Mouse (Mus musculus) adrenal gland, postnatal 25 days (tissue): ENCODE results near the gene Zfc3h1. TPM values are rescaled to one million over a fixed set of nuclear protein-coding genes. Genes with fewer than 3 reads are reported as not detected.

ENCODE experiments used
- DNase-seq: peaks from one replicate; pipeline ENCODE4 v3.0.0; 2021; ENCODE audit warnings: mixed read lengths
- total RNA-seq: library from RNA; stranded (reverse); gene quantifications from 2 replicates; pipeline ENCODE4 v1.2.3, GENCODE M21; 2021

The Zfc3h1 gene
- total RNA-seq, 1 experiment from 2014 or later, result 55.5 TPM

DNA sequence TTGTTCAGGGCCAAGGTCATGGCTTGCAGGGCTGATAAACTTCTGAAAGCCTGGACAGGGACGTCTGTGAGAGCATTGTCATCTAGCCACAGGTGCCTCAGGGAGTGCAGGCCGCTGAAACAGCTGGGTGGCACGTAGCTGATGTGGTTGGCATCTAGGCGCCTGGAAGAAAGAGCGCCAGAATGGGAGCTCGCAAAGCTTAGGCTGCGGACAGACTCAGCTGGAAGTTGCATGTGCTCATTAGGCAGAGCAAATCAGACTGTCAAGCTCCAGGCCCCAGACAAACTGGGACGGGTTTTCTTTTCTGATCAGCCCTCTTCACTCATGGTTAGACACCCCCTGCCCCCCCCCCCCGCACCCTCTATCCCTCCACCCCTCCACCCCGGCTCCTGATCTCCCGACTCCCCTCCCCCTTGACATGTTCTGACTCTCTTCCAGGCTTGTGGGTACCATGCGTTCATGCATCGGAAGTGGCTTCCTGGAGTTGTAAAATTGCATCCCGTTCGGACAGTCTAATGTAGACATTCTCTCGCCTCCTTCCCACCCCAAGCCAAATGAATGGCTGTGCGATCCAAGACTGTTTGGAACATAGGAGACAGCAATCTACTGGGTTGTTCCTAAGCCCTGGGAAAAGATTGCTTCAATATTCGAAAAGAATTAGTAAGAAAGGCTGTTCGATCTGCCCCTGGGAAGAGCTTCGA, 93.8 kb downstream of the Zfc3h1 start:
- no peak for DNase-seq

Other genes with a start within 250 kb of the Zfc3h1 start
- not detected in 2 replicates for gene Tph2, start 199.9 kb upstream of the Zfc3h1 start, total RNA-seq
- gene Tbc1d15, start 133.5 kb upstream of the Zfc3h1 start, total RNA-seq, result 82.8 and 99.9 TPM in 2 replicates
- 55.3 and 65.2 TPM in 2 replicates for gene Rab21, start 69.4 kb upstream of the Zfc3h1 start, total RNA-seq
- gene Tmem19, start 22.5 kb upstream of the Zfc3h1 start, total RNA-seq, result 36.4 and 36.5 TPM in 2 replicates
- gene Thap2, start 516 bp upstream of the Zfc3h1 start, total RNA-seq, result 16.5 and 17.9 TPM in 2 replicates
- gene A930009A15Rik, start 185.0 kb downstream of the Zfc3h1 start, total RNA-seq, result not detected in 2 replicates
- gene Lgr5, start 202.8 kb downstream of the Zfc3h1 start, total RNA-seq, result 20.1 and 35.7 TPM in 2 replicates